Comparison of ENCODE assay signal across 13 mouse cellular contexts in the genomic region with DNA sequence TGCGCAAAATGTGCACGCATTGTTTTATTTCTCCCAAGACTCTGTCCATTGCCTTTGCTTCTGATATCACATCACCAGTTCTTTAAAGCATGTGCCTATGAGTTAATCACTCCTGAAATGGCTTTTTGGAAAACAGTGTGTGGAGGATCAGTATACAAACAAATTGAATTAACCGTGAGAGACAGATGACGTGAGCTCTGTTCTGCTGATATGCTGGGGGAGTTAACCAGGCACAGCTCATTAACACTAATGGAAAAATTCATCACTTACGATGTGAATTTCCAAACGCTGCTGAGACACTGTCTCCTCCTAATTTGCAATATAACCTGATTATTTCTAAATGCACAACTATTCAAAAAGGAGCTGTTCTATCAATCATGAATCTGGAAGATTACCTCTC.
"Had no signal": no experiment of that assay in that cellular context is flagged by ENCODE, and none has a peak within 500 bp of the region (broad histone marks: within the 10 kb centered on the region; RNA-seq: fewer than 3 reads in every experiment).

No protein-coding gene starts in this region.

- H3K27me3 ChIP-seq: limb, embryonic 15.5 days; liver, embryonic 12.5 days; stomach, embryonic 15.5 days had no signal

- DNase-seq: kidney, adult 2 months; kidney, postnatal 25 days; lung, embryonic 14.5 days; lung, postnatal 10 days; lung, postnatal 4 days; right cerebral cortex, postnatal 4 days; thymus, adult 2 months; thymus, postnatal 25 days had no signal

- H3K4me3 ChIP-seq: limb, embryonic 15.5 days; liver, embryonic 12.5 days; midbrain, embryonic 10.5 days; myocyte; stomach, embryonic 15.5 days had no signal

- ATAC-seq: liver, embryonic 12.5 days had no signal

- H3K36me3 ChIP-seq: limb, embryonic 15.5 days; liver, embryonic 12.5 days; midbrain, embryonic 10.5 days; stomach, embryonic 15.5 days had no signal

- H3K9ac ChIP-seq: limb, embryonic 15.5 days; liver, embryonic 12.5 days; lung, embryonic 14.5 days; stomach, embryonic 15.5 days had no signal

- H3K4me1 ChIP-seq: limb, embryonic 15.5 days; liver, embryonic 12.5 days; midbrain, embryonic 10.5 days; stomach, embryonic 15.5 days had no signal

- H3K4me2 ChIP-seq: limb, embryonic 15.5 days; liver, embryonic 12.5 days; lung, embryonic 14.5 days; stomach, embryonic 15.5 days had no signal

- H3K9me3 ChIP-seq: limb, embryonic 15.5 days; liver, embryonic 12.5 days; midbrain, embryonic 10.5 days; stomach, embryonic 15.5 days had no signal

- H3K27ac ChIP-seq: limb, embryonic 15.5 days; liver, embryonic 12.5 days; midbrain, embryonic 10.5 days; stomach, embryonic 15.5 days had no signal
